Mouse (Mus musculus) thymus, adult 2 months (tissue): Measurements from ENCODE around the gene Cldnd2. TPM values are rescaled to one million over a fixed set of nuclear protein-coding genes. Genes with fewer than 3 reads are reported as not detected.

Experiments
- DNase-seq: peaks from one replicate; pipeline ENCODE4 v3.0.0; 2021
- H3K27ac ChIP-seq: fragments of 200-500 bp; 2 replicates; pipeline ENCODE4 v1.5.1; 2012; ENCODE audit warnings: low read length, control low read depth; ENCODE audit not compliant: control insufficient read depth, insufficient read depth
- H3K27me3 ChIP-seq: fragments of 200-500 bp; 2 replicates; pipeline ENCODE4 v1.6.1; 2012; ENCODE audit warnings: mild to moderate bottlenecking, low read length, moderate library complexity, mixed read lengths; ENCODE audit not compliant: control insufficient read depth, insufficient read depth
- H3K36me3 ChIP-seq: fragments of 200-500 bp; 2 replicates; pipeline ENCODE4 v1.6.1; 2012; ENCODE audit warnings: mild to moderate bottlenecking, low read length, moderate library complexity; ENCODE audit not compliant: control insufficient read depth, insufficient read depth
- H3K4me1 ChIP-seq: fragments of 200-500 bp; replicated peaks from 2 replicates; pipeline ENCODE4 v1.6.1; 2012; ENCODE audit warnings: low read length; ENCODE audit not compliant: control insufficient read depth, insufficient read depth
- H3K4me3 ChIP-seq: fragments of 200-500 bp; 2 replicates; pipeline ENCODE4 v1.5.1; 2012; ENCODE audit warnings: mild to moderate bottlenecking, low read length, control low read depth, moderate library complexity; ENCODE audit not compliant: control insufficient read depth, insufficient read depth
- CTCF ChIP-seq: fragments of 200-500 bp; IDR thresholded peaks from 2 replicates; pipeline ENCODE4 v1.5.1; 2012; ENCODE audit warnings: mild to moderate bottlenecking, control low read depth, low read length, moderate library complexity, borderline replicate concordance; ENCODE audit not compliant: control insufficient read depth, poor library complexity, insufficient read depth; ENCODE audit errors: extremely low read depth
- POLR2A ChIP-seq: fragments of 200-500 bp; IDR thresholded peaks from 2 replicates; pipeline ENCODE4 v1.6.1; 2012; ENCODE audit warnings: mild to moderate bottlenecking, low read length, control low read depth, moderate library complexity; ENCODE audit not compliant: control insufficient read depth, poor library complexity, insufficient read depth; ENCODE audit errors: extremely low read depth
- WGBS: fragments of 180-500 bp; shearing (Covaris S2); methylation state at CpG from one replicate; pipeline ENCODE4 v1.1.7; 2018; 5-methylcytosine and 5-hydroxymethylcytosine counted together
- polyA plus RNA-seq: library from polyadenylated mRNA; depleted of rRNA; stranded (reverse); fragments of >200 nt; gene quantifications from 2 replicates; pipeline ENCODE4 v1.2.3, GENCODE M21; 2012

The Cldnd2 gene
- polyA plus RNA-seq, 1 experiment: not detected

GRCm38 (mm10) chr7:43432891-43433290 lies 7.7 kb upstream of the Cldnd2 start:
- Histone ChIP-seq H3K36me3 (no peaks in the 10 kb centered on the region), H3K27ac (no peak overlapping the region), H3K4me1 (peaks cover 4% of the 10 kb centered on the region), H3K4me3 (no peak overlapping the region), H3K27me3 (no peaks in the 10 kb centered on the region)
- no peak for DNase-seq
- TF ChIP-seq CTCF: no peak
- TF ChIP-seq POLR2A: no peak
- WGBS: 92% methylated on average over 4 of the region's 4 CpGs

DNA sequence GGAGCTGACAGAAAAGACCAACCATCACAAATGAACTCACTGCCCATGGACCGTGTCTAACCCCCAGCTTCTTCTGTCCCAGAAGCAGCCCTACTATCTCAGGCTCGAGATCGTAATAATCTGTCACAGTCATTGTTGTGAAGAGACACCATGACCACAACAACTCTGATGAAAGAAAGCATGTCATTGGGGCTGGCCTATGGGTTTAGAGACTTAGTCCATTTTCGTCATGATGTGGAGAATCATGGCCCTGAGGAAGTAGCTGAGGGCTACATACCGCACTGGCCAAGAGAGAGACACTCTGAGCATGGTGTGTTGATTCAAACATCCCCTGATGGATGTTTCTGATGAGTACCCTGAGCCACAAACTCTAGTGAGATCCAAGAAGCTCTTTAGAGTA lies 5.9 kb upstream of the Cldnd2 start:
- Histone ChIP-seq H3K4me1 (peaks cover 9% of the 10 kb centered on the region), H3K36me3 (no peaks in the 10 kb centered on the region), H3K4me3 (no peak overlapping the region), H3K27ac (no peak overlapping the region), H3K27me3 (no peaks in the 10 kb centered on the region)
- no peak for DNase-seq
- TF ChIP-seq CTCF (no peak), POLR2A (no peak)
- 91% methylated on average over 5 of the region's 5 CpGs for WGBS

GRCm38 (mm10) chr7:43436341-43437255 lies 4.0 kb upstream of the Cldnd2 start, which contains the start of gene Nkg7:
Nkg7 (plus strand) TSS chr7:43437073.
- no peak for DNase-seq
- Histone ChIP-seq H3K4me3 (peak within 1 kb of the TSS; percentile 20), H3K27ac (peak within 1 kb of the TSS; percentile 54; the same call in 1 of the 2 replicates), H3K27me3 (no peaks in the 10 kb centered on the region), H3K36me3 (no peaks in the 10 kb centered on the region), H3K4me1 (peaks cover 9% of the 10 kb centered on the region)
- 18% methylated on average over 10 of the region's 10 CpGs for WGBS
- TF ChIP-seq POLR2A: no peak
- TF ChIP-seq CTCF: no peak

- H3K36me3 ChIP-seq: no peaks in the 10 kb centered on the region
- 7% methylated on average over 4 of the region's 4 CpGs for WGBS
- TF ChIP-seq CTCF (no peak), POLR2A (no peak)
- H3K4me3 ChIP-seq: no peak overlapping the region
- peaks cover 22% of the 10 kb centered on the region for H3K4me1 ChIP-seq
- DNase-seq: no peak
- no peak overlapping the region for H3K27ac ChIP-seq
- no peaks in the 10 kb centered on the region for H3K27me3 ChIP-seq
Measured at GRCm38 (mm10) chr7:43438611-43439010, 2.0 kb upstream of the Cldnd2 start.

GRCm38 (mm10) chr7:43441071-43441470 lies 489 bp downstream of the Cldnd2 start:
- Histone ChIP-seq H3K4me3 (no peak overlapping the region), H3K27me3 (no peaks in the 10 kb centered on the region), H3K27ac (no peak overlapping the region), H3K4me1 (peaks cover 28% of the 10 kb centered on the region), H3K36me3 (no peaks in the 10 kb centered on the region)
- 96% methylated on average over 3 of the region's 3 CpGs for WGBS
- no peak for DNase-seq
- TF ChIP-seq POLR2A (no peak), CTCF (no peak)

DNA sequence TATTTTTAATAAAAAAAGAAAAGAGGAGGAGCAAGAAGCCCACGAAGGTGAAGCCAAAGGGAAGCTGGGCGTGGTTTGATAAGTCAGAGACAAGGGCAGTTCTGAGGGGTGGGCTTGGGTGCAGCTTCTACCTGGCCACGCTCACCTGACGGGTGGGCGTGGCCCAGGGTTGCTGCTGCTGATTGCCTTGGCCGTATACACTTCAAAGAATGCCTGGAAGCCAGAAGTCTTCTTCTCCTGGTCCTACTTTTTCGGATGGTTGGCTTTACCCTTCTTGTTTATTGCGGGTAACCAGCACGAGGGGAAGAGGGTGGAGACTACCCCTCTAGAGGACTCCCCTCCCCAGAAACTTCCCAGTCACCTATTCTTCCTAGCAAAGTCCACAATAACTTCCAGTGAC lies 2.1 kb downstream of the Cldnd2 start:
- peaks cover 24% of the 10 kb centered on the region for H3K4me1 ChIP-seq

More for the DNA sequence above, 2.1 kb downstream of the Cldnd2 start:
- 7% methylated on average over 9 of the region's 9 CpGs for WGBS
- Histone ChIP-seq H3K4me3 (peak overlapping the region; percentile 74), H3K27me3 (no peaks in the 10 kb centered on the region), H3K27ac (no peak overlapping the region; the same call in 1 of the 2 replicates), H3K36me3 (no peaks in the 10 kb centered on the region)
- no peak for TF ChIP-seq CTCF
- TF ChIP-seq POLR2A: no peak
- no peak for DNase-seq
